Mouse (Mus musculus) ES-E14 (cell line): ENCODE measurements around the gene Fam216a. TPM values are rescaled to one million over a fixed set of nuclear protein-coding genes. Genes with fewer than 3 reads are reported as not detected.

Experiments
- DNase-seq: peaks from one replicate; pipeline ENCODE4 v3.0.0-alpha.2; 2013; ENCODE audit warnings: low read depth, low spot score
- H3K27ac ChIP-seq: 2 replicates; pipeline ENCODE4 v1.5.1; 2012; ENCODE audit warnings: low read depth, mild to moderate bottlenecking, low read length, moderate library complexity, mixed read lengths; ENCODE audit not compliant: poor library complexity, insufficient read depth, severe bottlenecking
- H3K36me3 ChIP-seq: 2 replicates; pipeline ENCODE4 v1.6.1; 2012; ENCODE audit warnings: mild to moderate bottlenecking, low read length, moderate library complexity, mixed read lengths; ENCODE audit not compliant: control insufficient read depth, poor library complexity, insufficient read depth, severe bottlenecking
- H3K4me1 ChIP-seq, 2 experiments: fragments of 150-350 bp in 1 of 2; sonication (generic) in 1 of 2; 2 replicates each; pipeline ENCODE4 v1.6.1; 2012; ENCODE audit warnings: low read length in 2 of 2, mild to moderate bottlenecking in 1 of 2, mixed read lengths in 1 of 2; ENCODE audit not compliant: control insufficient read depth in 2 of 2, insufficient read depth in 2 of 2, poor library complexity in 1 of 2
- H3K4me3 ChIP-seq, 2 experiments: fragments of 150-350 bp in 1 of 2; sonication (generic) in 1 of 2; 2 replicates each; pipeline ENCODE4 v1.5.1; 2012; ENCODE audit warnings: low read length in 2 of 2, low read depth in 1 of 2, mild to moderate bottlenecking in 1 of 2, mixed read lengths in 1 of 2; ENCODE audit not compliant: insufficient read depth in 1 of 2, poor library complexity in 1 of 2, severe bottlenecking in 1 of 2
- H3K9ac ChIP-seq: 2 replicates; pipeline ENCODE4 v1.6.1; 2012; ENCODE audit warnings: low read depth, mild to moderate bottlenecking, low read length, mixed read lengths; ENCODE audit not compliant: poor library complexity, insufficient read depth, severe bottlenecking
- H3K9me3 ChIP-seq: fragments of 150-350 bp; sonication (generic); 2 replicates; pipeline ENCODE4 v1.6.1; 2012; ENCODE audit warnings: low read depth, mild to moderate bottlenecking, low read length; ENCODE audit not compliant: control insufficient read depth, insufficient read depth
- CHD2 ChIP-seq: IDR thresholded peaks from 2 replicates; pipeline ENCODE4 v1.6.1; 2014; ENCODE audit warnings: mild to moderate bottlenecking, low read depth, low read length, inconsistent platforms
- HCFC1 ChIP-seq: IDR thresholded peaks from 2 replicates; pipeline ENCODE4 v1.6.1; 2012; ENCODE audit warnings: low read length, inconsistent platforms, borderline replicate concordance; ENCODE audit not compliant: insufficient read depth
- MAFK ChIP-seq: IDR thresholded peaks from 2 replicates; pipeline ENCODE4 v1.6.1; 2014; ENCODE audit warnings: mild to moderate bottlenecking, low read depth, low read length, inconsistent platforms; ENCODE audit not compliant: insufficient read depth
- ZC3H11A ChIP-seq: IDR thresholded peaks from 2 replicates; pipeline ENCODE4 v1.6.1; 2012; ENCODE audit warnings: low read depth, mild to moderate bottlenecking, inconsistent platforms, low read length, borderline replicate concordance
- ZNF384 ChIP-seq: IDR thresholded peaks from 2 replicates; pipeline ENCODE4 v1.6.1; 2012; ENCODE audit warnings: low read depth, low read length, inconsistent platforms
- in situ Hi-C, 2 experiments: fragments of 600-800 bp; cut with MboI; formaldehyde crosslinking; loops; one replicate each; pipeline ENCODE4 v1.15.1; 2025; ENCODE audit warnings: low sequenced_read_pairs in 2 of 2, inconsistent platforms in 1 of 2; ENCODE audit not compliant: unreplicated experiment in 2 of 2
- total RNA-seq: library from RNA; depleted of rRNA; stranded (reverse); fragments of 300-350 nt; gene quantifications from 2 replicates; pipeline ENCODE4 v1.2.3, GENCODE M21; 2012

The Fam216a gene
- total RNA-seq, 1 experiment, result 32.7 TPM

- H3K9me3 ChIP-seq, result no peaks in the 10 kb centered on the region
- TF ChIP-seq CHD2 (no peak), ZC3H11A (no peak), HCFC1 (no peak), MAFK (no peak), ZNF384 (no peak)
- peaks cover 2% of the 10 kb centered on the region in 2 experiments; a peak in 1 of 4 replicates for H3K4me1 ChIP-seq
- in situ Hi-C loops, result loop anchor here in 1 of 2 experiments (5.0 kb wide), 1 partner anchor 76 kb away; no protein-coding TSS in a partner anchor
- no peak overlapping the region for H3K9ac ChIP-seq
- H3K36me3 ChIP-seq, result no peaks in the 10 kb centered on the region
- DNase-seq, result no peak
- no peak overlapping the region for H3K4me3 ChIP-seq
- H3K27ac ChIP-seq, result no peak overlapping the region
These were observed 29.3 kb downstream of the Fam216a start for GRCm38 (mm10) chr5:122342874-122343273.

- Histone ChIP-seq H3K36me3 (no peaks in the 10 kb centered on the region; the same call in 1 of the 2 replicates), H3K9ac (no peak overlapping the region)
These were observed 35.4 kb downstream of the Fam216a start for GRCm38 (mm10) chr5:122336554-122337294.

GRCm38 (mm10) chr5:122334682-122335081 lies 37.5 kb downstream of the Fam216a start:
- Histone ChIP-seq H3K9ac (no peak overlapping the region), H3K4me3 (no peak overlapping the region), H3K9me3 (no peaks in the 10 kb centered on the region), H3K27ac (no peak overlapping the region), H3K36me3 (peaks cover 3% of the 10 kb centered on the region), H3K4me1 (no peaks in the 10 kb centered on the region)
- no peak for DNase-seq
- TF ChIP-seq HCFC1, result no peak
- TF ChIP-seq CHD2, result no peak
- peak; percentile 71 for TF ChIP-seq ZNF384
- in situ Hi-C loops, result no loop called here

More at GRCm38 (mm10) chr5:122336554-122337294, 35.4 kb downstream of the Fam216a start:
- no peak overlapping the region for H3K4me3 ChIP-seq
- no peak overlapping the region for H3K27ac ChIP-seq
- no peaks in the 10 kb centered on the region for H3K9me3 ChIP-seq
- H3K4me1 ChIP-seq, result no peaks in the 10 kb centered on the region
- no peak for DNase-seq
- TF ChIP-seq CHD2, result no peak
- TF ChIP-seq ZNF384, result no peak
- no peak for TF ChIP-seq ZC3H11A
- TF ChIP-seq MAFK, result no peak
- no peak for TF ChIP-seq HCFC1
- in situ Hi-C loops, result no loop called here

GRCm38 (mm10) chr5:122330269-122330668 lies 41.9 kb downstream of the Fam216a start:
- TF ChIP-seq ZNF384 (no peak), CHD2 (no peak), MAFK (no peak), HCFC1 (no peak), ZC3H11A (no peak)
- no peak for DNase-seq
- Histone ChIP-seq H3K4me1 (no peaks in the 10 kb centered on the region), H3K36me3 (peaks cover 9% of the 10 kb centered on the region), H3K4me3 (no peak overlapping the region), H3K27ac (no peak overlapping the region), H3K9me3 (no peaks in the 10 kb centered on the region), H3K9ac (no peak overlapping the region)
- in situ Hi-C loops, result no loop called here
